Mouse (Mus musculus) frontal cortex, postnatal 25 days (tissue): ENCODE measurements around the gene Prpf40b.

Experiments used
- DNase-seq, 2 experiments: peaks; one replicate each; pipeline ENCODE4 v3.0.0; 2022; ENCODE audit warnings: low spot score in 2 of 2

The Prpf40b gene

DNA sequence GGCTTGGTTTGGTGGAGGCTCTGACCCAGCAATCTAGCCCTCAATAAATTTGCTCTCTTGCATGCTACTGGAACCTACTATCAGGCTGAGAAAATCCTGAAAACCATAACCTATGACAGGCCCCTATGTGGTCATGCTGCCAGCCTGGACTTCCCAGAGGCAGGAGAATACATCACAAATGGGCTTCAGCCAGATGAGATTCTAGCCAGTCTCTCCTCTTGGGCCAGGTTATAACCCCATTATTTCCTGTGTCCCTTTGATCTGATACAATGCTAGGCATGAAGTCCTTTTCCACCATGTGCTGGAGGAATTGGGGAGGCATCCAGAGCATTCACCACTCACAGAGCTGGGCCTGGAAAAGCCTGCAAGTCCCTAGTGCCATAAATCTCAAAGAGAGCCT, 37.2 kb downstream of the Prpf40b start:
- no peak for DNase-seq

DNA sequence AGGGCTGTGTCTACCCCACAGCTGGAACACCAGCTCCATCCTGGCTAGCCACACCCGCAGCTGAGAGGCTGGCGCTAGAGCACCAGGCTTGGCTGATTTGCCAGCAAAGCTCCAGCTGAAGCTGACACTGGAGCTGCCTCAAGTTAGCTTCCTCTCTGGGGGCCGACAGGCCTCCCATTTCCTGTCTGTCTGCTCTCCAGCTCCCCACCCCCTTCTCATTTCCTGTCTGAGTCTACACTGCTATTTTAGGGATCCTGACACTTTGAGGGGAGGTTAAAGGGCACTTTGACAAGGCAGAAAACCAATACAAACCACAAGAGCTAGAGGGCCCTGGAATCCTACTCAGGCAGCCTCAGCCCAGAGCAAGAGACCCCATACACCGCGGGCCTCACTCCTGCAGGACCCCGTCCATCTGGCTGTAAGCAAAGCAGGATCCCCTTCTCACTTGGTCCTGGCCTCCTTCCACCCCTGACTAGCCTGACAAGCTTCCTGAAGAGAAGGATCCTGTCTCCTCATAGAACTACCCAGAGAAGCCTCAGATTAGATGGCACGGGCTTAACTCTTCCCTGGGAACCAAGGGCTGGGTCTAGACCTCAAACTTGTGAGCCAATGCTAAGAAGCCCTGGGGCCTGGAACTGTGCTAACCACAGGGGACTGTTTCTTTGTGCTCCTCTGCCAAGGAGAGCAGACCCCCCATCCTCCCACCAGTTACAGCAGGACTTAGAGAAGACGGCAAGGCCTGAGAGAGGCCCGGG, 38.2 kb downstream of the Prpf40b start:
- DNase-seq: no peak

DNA sequence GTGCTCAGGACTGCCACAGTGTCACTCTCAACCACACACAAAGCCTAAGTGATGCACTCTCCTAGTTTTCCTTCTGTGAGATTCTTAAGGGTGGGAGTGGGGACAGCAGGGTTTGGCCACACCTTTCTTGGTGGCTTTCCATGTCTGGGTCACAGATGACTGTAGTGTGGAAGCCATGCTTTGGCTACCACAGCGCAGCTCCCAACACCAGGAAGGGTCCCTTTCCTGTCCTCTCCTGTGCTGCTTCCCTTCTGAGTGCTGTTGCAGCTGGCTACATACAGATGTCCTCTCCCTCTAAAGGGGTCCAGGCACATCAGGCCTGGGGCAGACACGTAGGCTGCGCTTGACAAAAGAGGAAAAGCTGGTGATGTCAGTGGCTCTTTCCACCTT, 38.8 kb downstream of the Prpf40b start:
- no peak for DNase-seq

DNA sequence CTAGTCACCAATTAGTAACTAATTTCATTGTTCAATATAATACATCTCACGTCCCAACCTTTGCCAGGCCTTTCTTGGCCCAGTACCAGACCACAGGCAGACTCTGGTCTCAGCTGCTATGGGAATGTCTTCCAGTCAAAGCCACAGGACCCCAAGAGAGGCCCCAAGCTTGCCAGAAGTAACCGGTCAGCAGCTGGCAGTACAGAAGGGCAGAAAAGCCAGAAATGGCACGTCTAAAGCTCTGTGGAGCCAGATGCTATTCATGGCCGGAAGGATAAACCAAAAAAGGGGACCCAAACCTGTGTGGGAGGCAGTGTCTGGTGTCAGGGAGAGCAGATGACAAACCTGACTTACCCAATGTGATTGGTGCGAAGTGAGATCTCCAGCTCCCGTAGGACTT, 39.6 kb downstream of the Prpf40b start:
- DNase-seq: no peak

DNA sequence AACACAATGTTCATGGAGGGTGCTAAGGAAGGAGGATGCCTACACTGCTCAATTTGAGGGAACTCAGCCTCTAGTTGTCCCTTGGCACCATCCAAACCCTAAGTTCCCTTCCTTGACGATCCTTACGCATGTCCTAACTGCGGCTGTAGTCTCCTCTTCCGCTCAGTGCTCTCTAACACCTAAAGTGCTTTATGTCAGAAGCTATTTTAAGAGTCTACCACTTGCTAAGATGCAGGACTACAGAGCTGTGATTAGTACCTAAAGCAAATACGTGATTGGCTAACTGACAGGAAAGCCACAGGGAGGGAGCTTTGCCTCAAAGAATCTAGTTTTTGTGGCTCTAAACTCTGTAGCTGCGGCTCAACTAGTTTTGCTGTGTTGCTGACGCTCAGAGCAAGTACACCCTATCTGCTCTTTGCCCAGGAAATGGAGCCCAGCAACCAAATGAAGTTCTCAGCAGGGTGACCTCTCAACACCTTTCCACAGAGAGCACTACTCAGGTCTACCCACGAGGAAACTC, 41.0 kb downstream of the Prpf40b start:
- DNase-seq: no peak

DNA sequence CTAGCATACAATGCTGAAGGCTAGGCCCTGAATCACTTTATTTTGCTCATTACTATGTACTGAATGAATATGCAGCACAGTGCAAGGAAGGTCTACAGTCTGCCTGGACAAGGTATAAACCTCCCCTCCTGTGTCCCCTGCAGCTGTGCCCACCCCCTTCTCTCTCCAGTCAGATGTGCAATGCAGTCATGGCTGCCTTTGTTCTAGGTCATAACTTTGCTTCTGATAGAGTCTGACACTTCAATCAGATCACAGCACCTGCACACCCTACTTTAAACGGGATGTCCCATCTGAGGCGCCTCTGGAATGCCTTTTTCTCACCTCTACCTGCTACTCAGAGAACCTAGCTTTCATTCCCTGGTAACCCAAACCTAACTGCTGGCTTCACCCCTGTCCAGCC, 44.0 kb downstream of the Prpf40b start:
- DNase-seq: no peak

DNA sequence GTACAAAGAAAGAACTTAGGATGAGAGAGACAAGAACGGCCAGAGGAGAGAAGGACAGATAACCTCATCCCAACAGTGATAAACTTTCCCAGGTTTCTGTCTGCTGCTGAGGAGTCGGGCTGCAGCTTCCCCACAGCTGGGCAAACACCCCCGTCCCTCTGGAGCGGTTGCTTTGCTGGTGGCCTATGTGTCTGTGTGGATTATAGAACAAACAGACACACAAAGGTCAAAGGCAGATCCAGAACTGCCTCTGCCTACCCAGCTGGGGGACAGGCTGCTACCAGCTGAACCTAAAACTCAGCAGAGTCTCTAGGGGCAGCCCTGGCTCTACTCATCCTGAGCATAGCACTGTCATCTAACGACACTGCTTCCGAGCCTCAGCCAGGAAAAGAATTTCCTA, 44.8 kb downstream of the Prpf40b start:
- DNase-seq: no peak

DNA sequence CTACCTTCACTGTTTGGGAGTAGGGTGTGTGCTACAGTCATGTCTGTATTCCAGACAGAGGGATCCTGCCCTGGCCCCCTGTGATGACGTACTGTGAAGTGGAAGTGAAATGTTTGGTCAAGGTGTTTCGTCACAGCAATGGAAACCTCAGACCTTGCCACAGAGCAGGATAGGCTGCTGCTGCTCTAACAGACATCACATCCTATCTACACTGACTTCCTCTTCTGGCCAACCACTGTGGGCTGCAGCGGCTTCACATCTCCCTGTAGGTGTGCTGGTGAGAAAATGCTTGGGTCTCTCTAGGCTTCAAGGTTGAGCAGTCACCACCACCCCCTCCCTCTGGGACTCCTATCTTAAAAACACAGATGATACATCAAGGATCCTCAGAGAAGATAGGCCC, 46.2 kb downstream of the Prpf40b start:
- no peak for DNase-seq

DNA sequence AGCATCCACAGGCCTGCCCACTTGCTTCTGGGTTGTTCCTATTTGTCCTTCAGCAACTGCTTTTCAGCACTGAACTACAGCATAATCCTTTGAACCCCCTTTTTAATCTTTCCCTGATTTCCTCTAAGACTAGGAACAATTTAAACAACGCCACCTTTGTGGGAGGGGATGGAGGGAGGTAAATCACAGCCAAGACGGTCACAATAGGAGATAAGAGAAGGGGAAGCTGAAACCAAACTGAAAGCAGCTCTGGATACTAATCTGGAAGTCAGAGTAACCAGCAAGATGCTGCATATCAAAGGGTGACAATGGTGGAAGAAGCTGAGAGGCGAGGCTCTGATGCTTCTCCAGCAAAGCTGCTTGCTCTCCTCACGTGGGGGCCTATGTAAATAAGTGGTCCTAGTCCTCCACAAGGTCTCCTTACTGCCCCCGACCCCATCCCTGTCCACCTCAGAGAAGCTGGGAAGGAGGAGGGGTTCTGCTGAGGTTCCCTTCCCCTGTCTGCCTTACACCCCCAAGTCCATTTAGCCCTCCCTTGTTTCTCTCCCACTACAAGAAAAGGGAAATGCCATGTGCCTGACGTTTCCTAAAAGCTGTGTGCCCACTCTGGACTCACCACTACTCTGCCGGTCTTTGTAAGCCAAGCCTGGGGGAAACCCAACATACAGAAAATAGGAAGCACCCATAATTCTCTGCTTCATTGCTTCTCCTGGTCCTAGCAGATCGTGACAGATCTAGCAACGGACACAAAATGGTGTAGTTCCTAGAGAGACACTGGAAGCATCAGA, 47.5 kb downstream of the Prpf40b start:
- no peak for DNase-seq

DNA sequence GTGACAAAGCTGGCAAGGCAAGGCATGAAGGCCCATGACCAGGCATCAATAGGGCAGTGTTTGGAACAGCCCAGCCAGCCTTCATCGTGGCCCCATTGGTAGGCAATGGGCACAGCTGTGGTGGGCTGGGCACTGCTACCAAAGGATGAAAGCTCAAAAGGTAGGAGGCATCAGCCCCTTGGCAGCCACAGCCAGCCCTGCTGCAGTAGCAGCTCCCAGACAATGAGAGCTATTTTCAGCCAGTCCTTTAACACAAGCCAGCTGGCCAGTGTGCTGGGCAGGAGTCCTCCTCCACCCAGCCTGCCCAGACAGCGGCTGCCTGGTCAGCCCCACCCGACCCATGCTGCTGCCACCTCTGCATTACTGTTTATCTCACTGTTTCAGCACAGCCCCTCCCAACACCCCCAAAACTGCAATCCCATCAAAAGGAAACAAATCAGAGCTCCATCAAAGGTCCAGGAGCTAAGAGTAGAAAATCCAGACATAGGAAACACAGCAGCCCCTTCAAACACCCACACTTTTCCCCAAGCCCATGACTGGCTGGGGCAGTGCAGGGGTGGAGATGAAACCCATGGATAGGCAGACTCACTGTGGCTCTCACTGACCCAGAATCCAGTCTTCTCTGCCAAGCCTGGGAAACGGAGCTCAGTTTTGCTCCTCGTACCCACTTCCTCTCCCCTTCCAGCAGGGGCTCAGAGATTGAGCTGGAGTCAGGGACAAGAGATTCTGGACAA, 48.7 kb downstream of the Prpf40b start:
- peak in 1 of 2 experiments; percentile 24 for DNase-seq

DNA sequence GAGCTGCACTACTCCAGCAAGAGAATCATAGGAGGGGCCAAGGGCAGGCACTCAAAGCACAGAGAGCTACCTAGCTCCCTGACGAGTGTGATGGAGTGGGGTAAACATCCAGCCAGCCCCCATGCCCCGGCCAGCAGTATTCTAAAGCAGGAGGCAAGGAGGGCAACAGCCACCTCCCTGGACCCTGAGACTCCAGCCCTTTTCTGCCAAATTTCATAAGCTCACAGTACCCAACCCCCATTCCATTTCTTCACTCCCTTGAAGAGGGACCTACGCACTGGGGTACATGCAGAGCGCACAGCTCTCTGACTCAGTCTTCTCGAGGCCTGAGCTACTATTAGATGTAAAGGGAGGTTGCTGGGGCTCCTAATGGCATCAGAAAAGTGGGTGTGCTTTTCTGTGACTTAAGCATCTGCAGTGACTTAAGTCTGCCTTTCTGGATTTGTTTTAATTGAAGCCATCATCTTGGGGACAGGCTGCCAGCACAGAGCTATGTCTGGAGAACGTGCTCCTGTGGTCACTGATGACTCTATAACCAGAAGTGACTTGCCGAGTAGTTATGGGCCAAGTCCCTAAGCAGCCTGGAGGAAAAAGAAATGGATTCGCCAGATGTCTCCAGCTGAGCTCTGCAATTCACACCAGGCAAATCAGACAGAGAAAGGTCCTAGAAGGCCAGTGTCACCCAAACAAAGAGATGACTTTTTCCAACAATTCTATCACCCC, 49.4 kb downstream of the Prpf40b start:
- no peak for DNase-seq

DNA sequence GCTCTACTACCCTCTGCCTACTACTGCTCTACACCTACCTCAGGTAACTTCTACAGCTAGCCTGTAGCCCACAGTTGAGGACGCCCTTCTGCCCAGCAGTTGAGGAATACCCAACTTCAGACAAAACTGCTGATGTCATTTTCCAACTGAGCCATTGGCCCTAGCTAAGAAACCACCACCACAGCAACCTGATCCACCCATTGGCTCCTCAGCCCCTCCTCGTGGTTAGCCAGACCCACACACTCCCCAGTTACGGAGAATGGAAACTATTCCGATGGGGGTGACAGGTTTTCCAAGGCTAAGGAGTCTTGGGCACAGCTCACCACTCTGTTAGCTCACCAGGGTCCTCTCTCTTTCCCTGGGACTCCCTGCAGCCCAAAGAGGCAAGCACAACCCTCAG, 50.1 kb downstream of the Prpf40b start:
- no peak for DNase-seq

DNA sequence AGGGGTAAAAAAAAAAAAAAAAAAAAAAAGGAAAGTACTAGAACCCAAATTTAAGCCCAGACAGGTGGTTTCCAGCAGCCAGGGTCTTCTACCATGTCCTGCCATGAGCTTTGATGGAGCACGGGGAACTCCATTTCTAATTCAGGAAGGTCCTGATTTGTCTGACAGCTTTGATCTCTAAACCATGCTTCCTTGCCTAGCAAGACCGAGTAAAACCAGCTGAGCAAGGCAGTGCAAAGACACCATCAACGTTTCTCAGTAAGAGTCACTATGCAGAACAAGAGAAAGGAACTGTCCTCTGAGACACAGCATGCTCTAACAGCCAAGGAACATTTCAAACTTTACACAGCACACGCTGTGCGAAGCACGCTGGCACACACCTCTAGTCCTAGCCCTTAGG, 56.7 kb downstream of the Prpf40b start:
- DNase-seq: no peak

DNA sequence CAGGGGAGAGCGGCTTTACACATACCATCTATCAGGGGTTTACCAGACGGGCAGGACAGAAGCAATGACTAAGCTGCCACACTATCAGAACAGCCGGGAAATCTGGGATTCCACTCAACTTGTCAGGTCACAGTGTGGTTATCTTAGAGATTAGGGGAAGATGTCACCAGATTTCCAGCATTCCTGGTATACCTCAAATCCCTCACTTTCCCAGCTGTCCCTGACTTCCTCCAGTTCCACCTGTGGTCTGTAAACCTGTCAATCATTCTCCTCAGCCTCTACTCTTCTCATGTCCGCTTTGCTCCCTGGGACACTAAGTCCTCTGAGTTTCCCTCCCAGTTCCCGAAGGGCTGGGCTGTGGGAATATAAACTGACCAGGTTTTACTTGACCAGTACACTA, 57.4 kb downstream of the Prpf40b start:
- no peak for DNase-seq

DNA sequence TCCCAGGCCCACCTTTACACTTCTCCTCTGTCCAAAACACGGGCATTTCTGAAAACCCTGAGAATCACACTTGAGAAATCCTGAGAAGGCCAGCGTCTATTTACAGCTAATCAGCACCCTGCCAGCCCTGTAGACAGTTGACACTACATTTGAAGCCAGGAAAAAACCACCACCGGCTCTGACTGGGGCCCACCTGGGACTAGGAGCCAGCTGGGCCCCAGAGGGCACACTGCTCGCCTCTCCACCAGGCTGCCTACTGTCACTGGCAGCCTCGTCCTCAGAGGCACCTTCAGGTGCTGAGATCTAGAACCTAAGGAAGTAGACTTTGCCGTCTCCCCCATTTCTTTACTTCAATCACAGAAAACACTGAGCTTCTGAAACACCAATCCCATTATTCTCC, 60.8 kb downstream of the Prpf40b start:
- no peak for DNase-seq

DNA sequence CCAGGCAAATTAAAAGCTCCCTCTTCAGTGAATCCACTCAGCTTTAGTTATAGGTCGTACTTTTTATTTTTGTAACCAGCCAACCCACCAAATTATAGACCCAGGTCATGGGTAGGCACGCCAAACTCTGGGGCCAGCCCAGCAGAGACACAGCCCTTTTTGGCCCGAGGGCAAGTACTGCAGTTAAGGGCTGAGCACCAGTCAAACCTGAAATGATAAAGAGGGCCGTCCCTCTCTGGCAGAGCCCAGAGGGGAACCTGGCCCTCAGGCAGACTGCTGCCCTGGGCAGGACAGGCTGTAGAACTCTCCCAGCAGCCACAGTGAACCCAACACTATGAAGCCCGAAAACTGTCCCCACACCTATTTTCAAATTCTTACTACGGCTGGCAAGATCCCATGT, 61.6 kb downstream of the Prpf40b start:
- DNase-seq: no peak

DNA sequence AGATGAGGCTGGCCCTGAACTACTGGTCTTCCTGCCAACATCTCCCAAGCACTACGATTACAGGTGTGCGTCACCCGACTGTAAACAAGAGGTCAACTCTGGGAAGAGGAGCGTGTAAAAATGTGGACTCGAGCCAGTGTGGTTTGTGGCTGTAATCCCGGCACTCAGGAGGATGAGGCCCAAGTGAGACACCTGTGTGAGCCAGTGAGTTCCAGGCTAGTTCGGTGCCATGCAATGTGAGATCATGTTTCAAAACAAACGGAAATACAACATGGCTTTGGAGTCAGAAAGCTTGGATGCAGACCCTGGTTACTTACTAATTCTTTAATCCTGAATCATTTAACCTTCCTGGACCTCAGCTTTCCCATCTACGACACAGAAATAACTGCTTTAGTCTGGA, 64.1 kb downstream of the Prpf40b start:
- DNase-seq: no peak

DNA sequence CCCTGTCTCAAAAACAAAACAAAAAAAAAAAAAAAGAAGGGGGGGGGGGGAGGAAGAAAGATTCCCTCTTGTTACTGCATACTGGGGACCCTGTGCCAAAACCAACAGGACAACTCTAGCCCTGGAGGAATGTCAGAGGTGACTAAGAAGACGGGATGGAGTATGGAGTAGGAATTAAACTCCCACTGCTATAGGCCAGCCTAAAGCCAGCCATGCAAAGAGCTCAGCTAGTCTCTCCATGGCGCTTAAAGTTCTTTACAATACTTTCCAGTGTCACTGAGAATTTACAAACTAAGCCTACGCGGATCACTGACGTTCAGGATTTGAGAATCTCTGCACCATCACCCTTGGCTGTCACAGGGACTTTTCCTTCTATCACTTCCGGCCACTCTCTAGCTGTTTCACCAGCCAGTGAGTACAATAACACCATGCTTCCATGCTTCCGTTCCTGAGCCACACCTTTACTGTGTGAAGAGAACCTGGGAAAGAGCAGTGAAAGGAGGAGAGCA, 69.2 kb downstream of the Prpf40b start:
- DNase-seq: no peak

DNA sequence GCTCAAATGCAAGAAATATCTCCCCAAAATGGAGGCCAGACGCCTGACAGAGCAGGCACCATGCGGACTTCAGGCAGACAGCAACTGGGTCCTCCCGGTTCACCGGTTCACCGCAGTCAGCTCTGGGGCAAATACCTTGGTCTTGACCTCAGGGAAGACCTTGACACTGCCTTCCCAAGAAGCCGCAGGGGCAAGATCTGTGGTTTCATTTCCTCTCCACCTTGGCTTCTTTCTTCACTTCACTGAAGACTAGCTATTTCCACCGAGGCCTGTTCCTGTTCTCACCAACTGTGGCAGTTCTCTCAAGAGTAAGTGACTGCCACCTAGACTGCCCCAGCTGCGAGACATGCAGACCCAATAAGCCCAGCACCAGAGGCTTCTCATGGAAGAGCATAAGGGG, 70.0 kb downstream of the Prpf40b start:
- DNase-seq: no peak
